ENCODE assay signal across 7 mouse cellular contexts in genomic region chr1:80757650-80757976, GRCm38 (mm10). TPM values are rescaled to one million over a fixed set of nuclear protein-coding genes. Genes with fewer than 3 reads are reported as not detected.
DNase-seq lines count a peak whose midpoint lies in the region; ATAC-seq lines count a peak whose summit lies in the region.

No protein-coding gene starts in this region.

- peaks cover 12% of the 10 kb centered on the region; the same call in 1 of the 2 replicates for H3K4me1 ChIP-seq in embryonic facial prominence, embryonic 12.5 days
- peaks cover 13% of the 10 kb centered on the region for H3K4me1 ChIP-seq in hindbrain, embryonic 12.5 days
- H3K4me1 ChIP-seq in midbrain, embryonic 12.5 days, result peaks cover 17% of the 10 kb centered on the region

- H3K27ac ChIP-seq in embryonic facial prominence, embryonic 12.5 days, result no peak overlapping the region
- H3K27ac ChIP-seq in hindbrain, embryonic 12.5 days, result no peak overlapping the region
- H3K27ac ChIP-seq in midbrain, embryonic 12.5 days (replicated peaks), result no peak overlapping the region

- no peak for ATAC-seq in embryonic facial prominence, embryonic 12.5 days (ENCODE audit: insufficient number of reproducible peaks, insufficient read depth, low FRiP score, low TSS enrichment)
- ATAC-seq in hindbrain, embryonic 12.5 days (ENCODE audit: low FRiP score), result peak; percentile 31; the same call in 1 of the 2 replicates
- ATAC-seq in midbrain, embryonic 12.5 days (ENCODE audit: low FRiP score, low read depth), result peak; percentile 10; the same call in 1 of the 2 replicates

- peak; percentile 6 for DNase-seq in lung, postnatal 10 days
- DNase-seq in lung, postnatal 25 days (ENCODE audit: low spot score), result no peak
- DNase-seq in spleen, postnatal 36 days (ENCODE audit: low spot score in 2 of 2), result no peak
- DNase-seq in MN1 (ENCODE audit: low spot score), result no peak

- 0% methylated on average over 6 of the region's 6 CpGs for WGBS in embryonic facial prominence, embryonic 12.5 days
- 0% methylated on average over 6 of the region's 6 CpGs for WGBS in hindbrain, embryonic 12.5 days
- 0% methylated on average over 5 of the region's 6 CpGs for WGBS in midbrain, embryonic 12.5 days

- peak overlapping the region; percentile 62; the same call in 1 of the 2 replicates for H3K9ac ChIP-seq in embryonic facial prominence, embryonic 12.5 days
- H3K9ac ChIP-seq in hindbrain, embryonic 12.5 days, result peak overlapping the region; percentile 72; the same call in 1 of the 2 replicates
- H3K9ac ChIP-seq in midbrain, embryonic 12.5 days (replicated peaks), result peak overlapping the region; percentile 58; the same call in 1 of the 2 replicates

- no peaks in the 10 kb centered on the region for H3K9me3 ChIP-seq in embryonic facial prominence, embryonic 12.5 days
- no peaks in the 10 kb centered on the region for H3K9me3 ChIP-seq in hindbrain, embryonic 12.5 days (replicated peaks)
- H3K9me3 ChIP-seq in midbrain, embryonic 12.5 days, result no peaks in the 10 kb centered on the region

- peak overlapping the region; percentile 61 for H3K4me3 ChIP-seq in embryonic facial prominence, embryonic 12.5 days
- H3K4me3 ChIP-seq in hindbrain, embryonic 12.5 days, result peak overlapping the region; percentile 68
- H3K4me3 ChIP-seq in midbrain, embryonic 12.5 days, result peak overlapping the region; percentile 68

- peaks cover 8% of the 10 kb centered on the region for H3K27me3 ChIP-seq in embryonic facial prominence, embryonic 12.5 days
- peaks cover 21% of the 10 kb centered on the region for H3K27me3 ChIP-seq in hindbrain, embryonic 12.5 days
- peaks cover 35% of the 10 kb centered on the region for H3K27me3 ChIP-seq in midbrain, embryonic 12.5 days

- H3K4me2 ChIP-seq in embryonic facial prominence, embryonic 12.5 days (replicated peaks), result peak overlapping the region; percentile 89
- peak overlapping the region; percentile 97 for H3K4me2 ChIP-seq in hindbrain, embryonic 12.5 days (replicated peaks)
- peak overlapping the region; percentile 97 for H3K4me2 ChIP-seq in midbrain, embryonic 12.5 days (replicated peaks)

- no peaks in the 10 kb centered on the region for H3K36me3 ChIP-seq in embryonic facial prominence, embryonic 12.5 days
- H3K36me3 ChIP-seq in hindbrain, embryonic 12.5 days, result no peaks in the 10 kb centered on the region
- no peaks in the 10 kb centered on the region for H3K36me3 ChIP-seq in midbrain, embryonic 12.5 days

RNA-seq across cellular contexts. Expression of gene Dock10, which starts 0.7 kb away (rescaled TPM):
- 6.4 and 6.7 TPM in 2 replicates for polyA plus RNA-seq in embryonic facial prominence, embryonic 12.5 days (2016; fragmentation: Nextera tagmentation; extraction: Ambion mirVana)
- polyA plus RNA-seq in hindbrain, embryonic 12.5 days (2016; fragmentation: Nextera tagmentation; extraction: Ambion mirVana), result 4.2 and 5.4 TPM in 2 replicates
- 2.7 and 2.9 TPM in 2 replicates for polyA plus RNA-seq in midbrain, embryonic 12.5 days (2016; fragmentation: Nextera tagmentation; extraction: Ambion mirVana)
